Mouse (Mus musculus) liver, adult 2 months (tissue): ENCODE data around the gene Prickle2.

ENCODE experiments used
- CTCF ChIP-seq: fragments of 200-500 bp; IDR thresholded peaks from 2 replicates; pipeline ENCODE4 v1.5.1; 2011; ENCODE audit warnings: low read depth, low read length, control low read depth
- POLR2A ChIP-seq: fragments of 200-500 bp; IDR thresholded peaks from 2 replicates; pipeline ENCODE4 v1.6.1; 2011; ENCODE audit warnings: low read length, control low read depth; ENCODE audit not compliant: insufficient read depth; ENCODE audit errors: extremely low read depth

DNA sequence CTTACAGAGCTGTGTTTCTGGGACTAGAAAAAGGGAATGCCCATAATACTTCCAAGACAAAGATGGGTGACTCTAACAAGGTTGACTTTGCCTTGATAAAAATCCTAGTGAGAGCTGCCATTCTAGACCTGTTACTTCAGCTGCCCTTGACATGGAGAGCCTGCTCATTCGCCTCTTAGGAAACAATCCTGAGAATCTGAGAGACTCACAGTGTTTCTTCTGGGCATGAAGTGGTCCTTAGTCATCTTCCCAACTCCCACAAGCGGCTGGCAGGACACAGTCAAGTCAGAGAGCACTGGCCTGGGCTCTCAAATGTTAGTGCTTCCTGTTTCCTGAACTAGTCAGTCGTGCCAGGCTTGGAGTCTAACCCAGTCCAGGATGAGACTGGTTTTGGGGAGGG is 281.0 kb downstream of the Prickle2 start:
- TF ChIP-seq CTCF (no peak), POLR2A (no peak)
